ENCODE assay signal across 8 mouse cellular contexts in genomic region chr13:50829879-50830550, GRCm38 (mm10).
DNase-seq lines count a peak whose midpoint lies in the region; ATAC-seq and TF ChIP-seq lines count a peak whose summit lies in the region.
"Not testable (repeated sequence)": the region's sequence is repeated elsewhere in the genome, so short reads cannot be mapped to it uniquely, and the experiment has no call there.

No protein-coding gene starts in this region.

- H3K27me3 ChIP-seq in E14TG2a.4 (ENCODE audit: insufficient read depth, low read length); neural tube, embryonic 15.5 days (replicated peaks): not testable (repeated sequence)

- 0 out of 2 replicates have a peak, but pooled peaks have one; percentile 13 for TF ChIP-seq CTCF in E14TG2a.4 (conservative IDR thresholded peaks at IDR 0.05; ENCODE audit: low read length)
- TF ChIP-seq CTCF in brain, embryonic 14.5 days (IDR thresholded peaks at IDR 0.05; ENCODE audit: borderline replicate concordance, extremely low read depth, insufficient read depth, insufficient read length): peak; percentile 26; the same call in 1 of the 2 replicates

- peak; percentile 56 for DNase-seq in brain, embryonic 14.5 days (ENCODE audit: low read depth)
- peak; percentile 8 for DNase-seq in embryo, embryonic 9.5 days (ENCODE audit: extremely low spot score)
- DNase-seq in gastrocnemius, adult 18-20 months (ENCODE audit: low spot score): peak; percentile 1
- DNase-seq in hindlimb bud, embryonic 11.5 days (ENCODE audit: extremely low spot score, low read depth, low spot score): peak; percentile 2
- peak; percentile 10 to 11 for DNase-seq in layer of hippocampus, postnatal 14 days (ENCODE audit: low spot score in 2 of 2)
- DNase-seq in mesoderm, embryonic 11.5 days (ENCODE audit: low read depth, low spot score): peak; percentile 21

- not testable (repeated sequence) for H3K4me2 ChIP-seq in neural tube, embryonic 15.5 days

- H3K27ac ChIP-seq in neural tube, embryonic 15.5 days (replicated peaks): not testable (repeated sequence)

- not testable (repeated sequence) for H3K4me1 ChIP-seq in E14TG2a.4 (replicated peaks; ENCODE audit: low read depth, low read length); neural tube, embryonic 15.5 days

- H3K36me3 ChIP-seq in E14TG2a.4 (ENCODE audit: insufficient read depth, low read length); neural tube, embryonic 15.5 days: not testable (repeated sequence)

- ATAC-seq in neural tube, embryonic 15.5 days (ENCODE audit: low FRiP score): peak; percentile 92

- WGBS in neural tube, embryonic 15.5 days: 15% methylated on average over 4 of the region's 5 CpGs

- H3K4me3 ChIP-seq in E14TG2a.4 (replicated peaks; ENCODE audit: low read length); neural tube, embryonic 15.5 days (replicated peaks): not testable (repeated sequence)

- not testable (repeated sequence) for H3K9ac ChIP-seq in neural tube, embryonic 15.5 days (replicated peaks)

- not testable (repeated sequence) for H3K9me3 ChIP-seq in E14TG2a.4 (ENCODE audit: low read length); neural tube, embryonic 15.5 days (replicated peaks)

- not testable (repeated sequence) for TF ChIP-seq POLR2A in brain, embryonic 14.5 days (IDR thresholded peaks at IDR 0.05; ENCODE audit: borderline replicate concordance, extremely low read depth, insufficient read depth, insufficient read length, poor library complexity, severe bottlenecking)

Comparison
In these comparisons a context has a peak if more than half of its experiments do, and no peak if none do; other contexts are left out.
1. DNase-seq: peak in every context shown above with its lines; median percentile 56 in brain, embryonic 14.5 days; 21 in mesoderm, embryonic 11.5 days; 10 in layer of hippocampus, postnatal 14 days; 8 in embryo, embryonic 9.5 days; 2 in hindlimb bud, embryonic 11.5 days; 1 in gastrocnemius, adult 18-20 months.